Mouse (Mus musculus): ENCODE data around the gene Utp20. TPM values are rescaled to one million over a fixed set of nuclear protein-coding genes. Genes with fewer than 3 reads are reported as not detected.

The Utp20 gene
- polyA plus RNA-seq, 1 experiment from 2014 or later = 8.5 TPM

GRCm38 (mm10) chr10:88731496-88732308 lies 94.9 kb downstream of the Utp20 start:
- Histone ChIP-seq H3K36me3 (replicated peaks; ENCODE audit: control insufficient read depth, insufficient read depth) (peaks cover 11% of the 10 kb centered on the region; the same call in 1 of the 2 replicates), H3K9ac (peak overlapping the region; percentile 94), H3K4me2 (replicated peaks) (peak overlapping the region; percentile 76), H3K27me3 (ENCODE audit: control insufficient read depth, insufficient read depth, low read length) (no peaks in the 10 kb centered on the region), H3K9me3 (ENCODE audit: control insufficient read depth, low read length) (no peaks in the 10 kb centered on the region), H3K27ac (peak overlapping the region; percentile 80), H3K4me3 (replicated peaks; ENCODE audit: low read length) (peak overlapping the region; percentile 99), H3K4me1 (replicated peaks; ENCODE audit: control insufficient read depth, insufficient read depth, low read length) (peaks cover 11% of the 10 kb centered on the region)
- ATAC-seq (ENCODE audit: low FRiP score) = peak; percentile 61
- 3% methylated on average over 54 of the region's 61 CpGs for whole genome bisulfite sequencing
- DNase-seq (ENCODE audit: low spot score) = no peak

- peak within 1 kb of the TSS; percentile 80 for H3K27ac ChIP-seq
- under 1% methylated on average over 65 of the region's 65 CpGs for WGBS
- H3K9me3 ChIP-seq (ENCODE audit: control insufficient read depth, low read length) = no peaks in the 10 kb centered on the region
- ATAC-seq (ENCODE audit: low FRiP score) = peak; percentile 95
- H3K4me2 ChIP-seq (replicated peaks) = peak within 1 kb of the TSS; percentile 76
- H3K36me3 ChIP-seq (replicated peaks; ENCODE audit: control insufficient read depth, insufficient read depth) = peaks cover 2% of the 10 kb centered on the region; the same call in 1 of the 2 replicates
- H3K27me3 ChIP-seq (ENCODE audit: control insufficient read depth, insufficient read depth, low read length) = no peaks in the 10 kb centered on the region
- H3K4me3 ChIP-seq (replicated peaks; ENCODE audit: low read length) = peak within 1 kb of the TSS; percentile 99
- DNase-seq (ENCODE audit: low spot score) = peak; percentile 91
- peaks cover 11% of the 10 kb centered on the region for H3K4me1 ChIP-seq (replicated peaks; ENCODE audit: control insufficient read depth, insufficient read depth, low read length)
- peak within 1 kb of the TSS; percentile 94 for H3K9ac ChIP-seq
Observed at GRCm38 (mm10) chr10:88730571-88731495, 95.8 kb downstream of the Utp20 start, which contains the start of gene Arl1. Arl1 (plus strand) TSS chr10:88730858.

- Histone ChIP-seq H3K4me2 (replicated peaks) (no peak overlapping the region), H3K27ac (no peak overlapping the region), H3K36me3 (replicated peaks; ENCODE audit: control insufficient read depth, insufficient read depth) (no peaks in the 10 kb centered on the region), H3K4me3 (replicated peaks; ENCODE audit: low read length) (no peak overlapping the region), H3K4me1 (replicated peaks; ENCODE audit: control insufficient read depth, insufficient read depth, low read length) (peaks cover 11% of the 10 kb centered on the region), H3K9ac (no peak overlapping the region), H3K27me3 (ENCODE audit: control insufficient read depth, insufficient read depth, low read length) (no peaks in the 10 kb centered on the region), H3K9me3 (ENCODE audit: control insufficient read depth, low read length) (no peaks in the 10 kb centered on the region)
- ATAC-seq (ENCODE audit: low FRiP score) = no peak
- DNase-seq (ENCODE audit: low spot score) = no peak
- WGBS = 80% methylated on average over 8 of the region's 8 CpGs
Observed at GRCm38 (mm10) chr10:88728166-88728565, 98.4 kb downstream of the Utp20 start.

- WGBS = 63% methylated on average over 1 of the region's 1 CpGs
- Histone ChIP-seq H3K27ac (no peak overlapping the region), H3K36me3 (replicated peaks; ENCODE audit: control insufficient read depth, insufficient read depth) (no peaks in the 10 kb centered on the region), H3K4me1 (replicated peaks; ENCODE audit: control insufficient read depth, insufficient read depth, low read length) (peaks cover 5% of the 10 kb centered on the region), H3K9ac (no peak overlapping the region), H3K4me3 (replicated peaks; ENCODE audit: low read length) (no peak overlapping the region), H3K4me2 (replicated peaks) (no peak overlapping the region), H3K9me3 (ENCODE audit: control insufficient read depth, low read length) (no peaks in the 10 kb centered on the region), H3K27me3 (ENCODE audit: control insufficient read depth, insufficient read depth, low read length) (no peaks in the 10 kb centered on the region)
- ATAC-seq (ENCODE audit: low FRiP score) (no peak), DNase-seq (ENCODE audit: low spot score) (peak; percentile 67)
Observed at GRCm38 (mm10) chr10:88727128-88727527, 99.5 kb downstream of the Utp20 start.

- DNase-seq (ENCODE audit: low spot score) (peak; percentile 61), ATAC-seq (ENCODE audit: low FRiP score) (no peak)
- Histone ChIP-seq H3K27me3 (ENCODE audit: control insufficient read depth, insufficient read depth, low read length) (no peaks in the 10 kb centered on the region), H3K4me3 (replicated peaks; ENCODE audit: low read length) (no peak overlapping the region), H3K4me1 (replicated peaks; ENCODE audit: control insufficient read depth, insufficient read depth, low read length) (0 out of 2 replicates have a peak, but pooled peaks cover 3% of the 10 kb centered on the region), H3K36me3 (replicated peaks; ENCODE audit: control insufficient read depth, insufficient read depth) (no peaks in the 10 kb centered on the region), H3K27ac (no peak overlapping the region), H3K9me3 (ENCODE audit: control insufficient read depth, low read length) (no peaks in the 10 kb centered on the region), H3K9ac (no peak overlapping the region), H3K4me2 (replicated peaks) (no peak overlapping the region)
- 59% methylated on average over 2 of the region's 2 CpGs for WGBS
Observed at GRCm38 (mm10) chr10:88725343-88725742, 101.3 kb downstream of the Utp20 start.

GRCm38 (mm10) chr10:88719618-88720017 lies 107.0 kb downstream of the Utp20 start:
- H3K36me3 ChIP-seq (replicated peaks; ENCODE audit: control insufficient read depth, insufficient read depth) = no peaks in the 10 kb centered on the region
- H3K9ac ChIP-seq = no peak overlapping the region
- H3K9me3 ChIP-seq (ENCODE audit: control insufficient read depth, low read length) = no peaks in the 10 kb centered on the region
- H3K4me1 ChIP-seq (replicated peaks; ENCODE audit: control insufficient read depth, insufficient read depth, low read length) = no peaks in the 10 kb centered on the region
- no peaks in the 10 kb centered on the region for H3K27me3 ChIP-seq (ENCODE audit: control insufficient read depth, insufficient read depth, low read length)
- H3K4me2 ChIP-seq (replicated peaks) = no peak overlapping the region
- H3K27ac ChIP-seq = no peak overlapping the region
- H3K4me3 ChIP-seq (replicated peaks; ENCODE audit: low read length) = no peak overlapping the region
- ATAC-seq (ENCODE audit: low FRiP score) (no peak), DNase-seq (ENCODE audit: low spot score) (no peak)
- WGBS = 74% methylated on average over 1 of the region's 1 CpGs

GRCm38 (mm10) chr10:88717756-88718025 lies 108.9 kb downstream of the Utp20 start:
- DNase-seq (ENCODE audit: low spot score) (no peak), ATAC-seq (ENCODE audit: low FRiP score) (no peak)
- Histone ChIP-seq H3K4me1 (replicated peaks; ENCODE audit: control insufficient read depth, insufficient read depth, low read length) (no peaks in the 10 kb centered on the region), H3K36me3 (replicated peaks; ENCODE audit: control insufficient read depth, insufficient read depth) (no peaks in the 10 kb centered on the region), H3K27me3 (ENCODE audit: control insufficient read depth, insufficient read depth, low read length) (no peaks in the 10 kb centered on the region), H3K27ac (no peak overlapping the region), H3K9me3 (ENCODE audit: control insufficient read depth, low read length) (no peaks in the 10 kb centered on the region), H3K4me3 (replicated peaks; ENCODE audit: low read length) (no peak overlapping the region), H3K9ac (no peak overlapping the region), H3K4me2 (replicated peaks) (no peak overlapping the region)
- 56% methylated on average over 2 of the region's 2 CpGs for WGBS

GRCm38 (mm10) chr10:88716986-88717755 lies 109.4 kb downstream of the Utp20 start:
- ATAC-seq (ENCODE audit: low FRiP score) (no peak), DNase-seq (ENCODE audit: low spot score) (no peak)
- H3K9me3 ChIP-seq (ENCODE audit: control insufficient read depth, low read length) = no peaks in the 10 kb centered on the region
- H3K4me1 ChIP-seq (replicated peaks; ENCODE audit: control insufficient read depth, insufficient read depth, low read length) = no peaks in the 10 kb centered on the region
- no peaks in the 10 kb centered on the region for H3K27me3 ChIP-seq (ENCODE audit: control insufficient read depth, insufficient read depth, low read length)
- no peak overlapping the region for H3K27ac ChIP-seq
- WGBS = 60% methylated on average over 13 of the region's 13 CpGs
- H3K36me3 ChIP-seq (replicated peaks; ENCODE audit: control insufficient read depth, insufficient read depth) = no peaks in the 10 kb centered on the region
- no peak overlapping the region for H3K9ac ChIP-seq
- H3K4me3 ChIP-seq (replicated peaks; ENCODE audit: low read length) = no peak overlapping the region
- no peak overlapping the region for H3K4me2 ChIP-seq (replicated peaks)

GRCm38 (mm10) chr10:88715621-88716020 lies 111.0 kb downstream of the Utp20 start:
- DNase-seq (ENCODE audit: low spot score) = no peak

More at GRCm38 (mm10) chr10:88715621-88716020, 111.0 kb downstream of the Utp20 start:
- H3K27ac ChIP-seq = no peak overlapping the region
- H3K36me3 ChIP-seq (replicated peaks; ENCODE audit: control insufficient read depth, insufficient read depth) = no peaks in the 10 kb centered on the region
- 75% methylated on average over 6 of the region's 6 CpGs for WGBS
- no peak for ATAC-seq (ENCODE audit: low FRiP score)
- H3K4me3 ChIP-seq (replicated peaks; ENCODE audit: low read length) = no peak overlapping the region
- no peaks in the 10 kb centered on the region for H3K4me1 ChIP-seq (replicated peaks; ENCODE audit: control insufficient read depth, insufficient read depth, low read length)
- H3K27me3 ChIP-seq (ENCODE audit: control insufficient read depth, insufficient read depth, low read length) = no peaks in the 10 kb centered on the region
- H3K9me3 ChIP-seq (ENCODE audit: control insufficient read depth, low read length) = no peaks in the 10 kb centered on the region
- H3K9ac ChIP-seq = no peak overlapping the region
- H3K4me2 ChIP-seq (replicated peaks) = no peak overlapping the region
